Mouse (Mus musculus) embryonic facial prominence, embryonic 13.5 days (tissue): Measurements from ENCODE around the gene Trio. TPM values are rescaled to one million over a fixed set of nuclear protein-coding genes. Genes with fewer than 3 reads are reported as not detected.

Experiments
- ATAC-seq: fragments of 200-750 bp; cut with Nextera tagmentation; 2 replicates; pipeline ENCODE4 v1.8.0; 2017; ENCODE audit warnings: low read depth; ENCODE audit not compliant: insufficient number of reproducible peaks, insufficient read depth, low FRiP score, low TSS enrichment
- H3K27ac ChIP-seq: fragments of 300-500 bp; sonication (generic); 2 replicates; pipeline ENCODE4 v1.5.1; 2015; ENCODE audit warnings: moderate library complexity, mild to moderate bottlenecking, inconsistent platforms
- H3K27me3 ChIP-seq: fragments of 300-500 bp; sonication (generic); 2 replicates; pipeline ENCODE4 v1.6.1; 2015; ENCODE audit warnings: mild to moderate bottlenecking, inconsistent platforms
- H3K36me3 ChIP-seq: fragments of 300-500 bp; sonication (generic); 2 replicates; pipeline ENCODE4 v1.6.1; 2015; ENCODE audit warnings: mild to moderate bottlenecking, inconsistent platforms
- H3K4me1 ChIP-seq: fragments of 300-500 bp; sonication (generic); 2 replicates; pipeline ENCODE4 v1.6.1; 2015; ENCODE audit warnings: inconsistent platforms
- H3K4me2 ChIP-seq: fragments of 300-500 bp; sonication (generic); 2 replicates; pipeline ENCODE4 v1.6.1; 2015; ENCODE audit warnings: moderate library complexity, mild to moderate bottlenecking, inconsistent platforms
- H3K4me3 ChIP-seq: fragments of 300-500 bp; sonication (generic); 2 replicates; pipeline ENCODE4 v1.5.1; 2015; ENCODE audit warnings: mild to moderate bottlenecking, inconsistent platforms
- H3K9ac ChIP-seq: fragments of 300-500 bp; sonication (generic); 2 replicates; pipeline ENCODE4 v1.6.1; 2015; ENCODE audit warnings: mild to moderate bottlenecking, inconsistent platforms
- H3K9me3 ChIP-seq: fragments of 300-500 bp; sonication (generic); 2 replicates; pipeline ENCODE4 v1.6.1; 2016; ENCODE audit warnings: inconsistent platforms
- WGBS: fragments of 180-500 bp; shearing (Covaris S2); methylation state at CpG from one replicate; pipeline ENCODE4 v1.1.7; 2015; ENCODE audit warnings: mixed read lengths; 5-methylcytosine and 5-hydroxymethylcytosine counted together
- polyA plus RNA-seq: library from polyadenylated mRNA; unstranded; fragments of >200 nt; fragmentation: Nextera tagmentation; extraction: Ambion mirVana; gene quantifications from 2 replicates; pipeline ENCODE4 v1.2.1, GENCODE M21; 2015

Gene Trio
- polyA plus RNA-seq, 1 experiment from 2014 or later, result 48.8 TPM

DNA sequence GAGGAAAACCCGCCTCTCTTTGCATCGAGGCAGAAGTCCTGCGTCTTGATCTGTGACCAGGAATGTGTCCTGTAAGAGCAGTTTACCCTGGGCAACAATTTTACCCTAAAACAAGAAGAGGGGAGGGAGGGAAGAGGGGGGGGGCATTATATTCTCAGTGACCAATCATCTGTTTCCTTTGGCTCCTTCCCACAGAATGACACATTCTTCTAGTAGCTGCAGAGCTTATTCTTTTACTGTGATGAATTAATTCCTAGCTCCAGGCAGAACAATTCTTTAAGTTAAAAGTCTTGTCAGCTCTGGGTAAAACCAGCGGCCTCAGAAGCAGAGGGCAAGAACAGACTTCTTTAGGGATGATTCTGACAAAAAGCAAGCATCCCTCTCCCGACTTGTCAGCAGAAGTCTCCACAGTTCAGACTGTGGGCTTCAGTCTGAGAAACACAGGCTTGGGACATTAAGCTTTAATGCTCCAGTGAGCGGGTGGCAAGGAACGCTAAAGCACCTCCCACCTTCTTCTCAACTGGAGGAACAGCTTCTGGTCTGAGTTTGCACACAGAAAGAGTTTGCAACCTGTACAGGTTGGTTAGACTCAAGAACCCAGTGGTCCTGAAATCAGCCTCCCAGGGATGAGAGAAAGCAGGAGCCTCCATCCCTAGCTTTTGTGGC lies 272.8 kb downstream of the Trio start:
- Histone ChIP-seq H3K36me3 (peaks cover 97% of the 10 kb centered on the region), H3K9ac (no peak overlapping the region), H3K4me3 (no peak overlapping the region), H3K4me2 (no peak overlapping the region), H3K4me1 (peaks cover 34% of the 10 kb centered on the region), H3K27me3 (no peaks in the 10 kb centered on the region), H3K27ac (peak overlapping the region; percentile 68), H3K9me3 (no peaks in the 10 kb centered on the region)
- 61% methylated on average over 7 of the region's 7 CpGs for WGBS
- ATAC-seq, result no peak

DNA sequence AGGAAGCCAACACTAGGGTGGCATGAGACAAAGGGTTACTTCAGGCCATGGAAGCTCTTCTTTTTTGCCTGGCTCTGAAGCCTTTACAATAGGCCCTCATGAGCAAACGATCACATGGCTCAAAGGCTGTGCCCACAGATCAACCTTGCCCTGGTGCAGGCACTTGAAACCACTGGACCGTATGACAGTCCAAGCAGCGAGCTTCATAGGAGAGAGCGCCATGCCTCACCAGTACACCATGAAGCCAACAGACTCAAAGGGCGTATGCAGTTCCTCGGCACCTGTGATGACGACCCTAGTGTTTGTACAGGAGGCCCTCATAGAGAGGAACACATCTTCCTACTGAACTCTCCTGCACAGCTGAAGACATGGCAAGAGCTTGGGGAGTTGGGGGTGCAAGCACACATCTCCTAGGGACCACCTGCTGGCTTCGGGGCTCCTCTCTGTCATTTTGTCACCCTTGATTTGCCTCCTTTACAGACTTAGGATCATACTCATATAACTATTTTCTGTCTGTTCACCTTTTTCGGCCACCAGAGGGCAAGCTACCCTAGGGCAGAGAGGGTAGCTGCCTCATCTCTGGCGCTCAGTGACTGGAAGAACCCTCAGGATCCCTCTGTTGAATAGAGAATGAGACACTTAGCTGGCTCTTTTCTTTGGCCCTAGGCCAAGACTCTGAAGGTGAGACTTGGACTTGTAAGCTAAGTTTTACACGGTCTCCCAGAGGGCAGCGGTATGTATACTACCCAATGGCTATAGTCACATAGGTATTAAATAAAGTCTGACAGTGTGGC lies 273.8 kb downstream of the Trio start:
- Histone ChIP-seq H3K9me3 (no peaks in the 10 kb centered on the region), H3K4me3 (no peak overlapping the region), H3K27me3 (no peaks in the 10 kb centered on the region), H3K9ac (no peak overlapping the region), H3K36me3 (peaks cover 97% of the 10 kb centered on the region), H3K27ac (0 out of 2 replicates have a peak overlapping the region, but pooled peaks have one; percentile 11), H3K4me1 (peaks cover 34% of the 10 kb centered on the region), H3K4me2 (no peak overlapping the region)
- 73% methylated on average over 12 of the region's 12 CpGs for WGBS
- ATAC-seq, result no peak

DNA sequence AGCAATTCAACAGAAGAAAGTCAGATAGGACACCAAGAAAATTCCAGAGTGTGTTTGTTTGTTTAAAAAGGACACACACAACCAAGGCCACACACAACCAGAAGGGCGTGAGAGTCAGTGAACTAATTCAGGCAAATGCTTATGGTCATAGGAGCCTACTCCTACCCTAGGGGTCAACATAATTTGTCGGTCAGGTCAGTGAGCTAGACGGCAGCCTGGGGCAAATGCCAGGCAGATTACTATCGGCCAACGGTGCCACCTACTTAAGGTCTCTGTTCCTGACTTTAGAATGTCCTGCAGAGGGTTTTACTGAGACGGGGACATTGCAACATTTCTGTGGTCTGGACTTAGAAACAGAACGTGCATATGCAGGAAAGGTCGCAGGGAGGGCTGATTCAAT lies 276.9 kb downstream of the Trio start:
- no peak overlapping the region for H3K4me3 ChIP-seq
- ATAC-seq, result no peak
- no peaks in the 10 kb centered on the region for H3K9me3 ChIP-seq
- peaks cover 14% of the 10 kb centered on the region for H3K4me1 ChIP-seq
- peaks cover 97% of the 10 kb centered on the region for H3K36me3 ChIP-seq
- no peak overlapping the region for H3K4me2 ChIP-seq
- no peak overlapping the region for H3K27ac ChIP-seq
- no peak overlapping the region for H3K9ac ChIP-seq
- no peaks in the 10 kb centered on the region for H3K27me3 ChIP-seq
- WGBS, result 67% methylated on average over 8 of the region's 8 CpGs

DNA sequence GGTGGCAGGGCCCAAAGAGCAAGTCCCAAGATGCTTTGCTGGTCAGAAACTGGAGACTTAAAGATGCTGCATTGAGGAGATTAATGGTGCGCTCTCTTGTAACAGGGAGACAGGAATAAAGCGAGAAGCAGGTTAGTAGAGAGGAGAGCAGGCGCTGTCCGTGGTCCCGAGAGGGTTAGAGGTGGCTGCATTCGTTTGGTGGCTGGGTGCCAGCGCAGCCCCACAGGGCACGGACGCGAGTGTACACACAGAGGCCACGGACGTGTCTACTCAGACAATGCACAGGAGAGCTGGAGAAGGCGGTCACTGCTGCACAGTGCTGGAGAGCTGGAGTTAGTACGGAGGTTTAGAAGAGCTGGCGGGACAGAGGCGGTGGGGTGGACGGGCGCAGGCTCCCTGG lies 278.1 kb downstream of the Trio start:
- Histone ChIP-seq H3K9me3 (no peaks in the 10 kb centered on the region), H3K4me1 (peaks cover 5% of the 10 kb centered on the region; the same call in 1 of the 2 replicates), H3K27ac (no peak overlapping the region), H3K9ac (no peak overlapping the region), H3K36me3 (peaks cover 99% of the 10 kb centered on the region), H3K27me3 (no peaks in the 10 kb centered on the region), H3K4me2 (no peak overlapping the region), H3K4me3 (no peak overlapping the region)
- 88% methylated on average over 18 of the region's 18 CpGs for WGBS
- ATAC-seq, result no peak

DNA sequence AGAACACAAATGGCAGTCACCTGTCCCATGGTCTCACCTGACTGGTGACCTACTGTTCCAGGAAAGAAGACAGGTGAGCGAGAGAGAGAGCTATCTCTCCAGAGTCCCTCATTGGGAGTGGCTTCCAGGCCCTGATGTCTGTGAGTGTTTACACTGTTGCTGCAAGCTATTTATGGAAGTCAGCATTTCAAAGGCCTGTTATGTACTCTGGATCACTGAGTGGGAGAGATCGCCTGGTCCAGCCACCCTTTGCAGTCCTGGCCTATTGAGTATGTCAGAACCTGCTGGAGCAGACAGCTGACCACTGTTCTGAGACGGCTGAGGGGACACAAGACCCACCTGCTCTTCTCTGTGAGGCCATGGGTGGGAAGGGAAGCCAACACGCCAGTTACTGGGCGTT lies 280.7 kb downstream of the Trio start:
- H3K36me3 ChIP-seq, result peaks cover 94% of the 10 kb centered on the region
- no peak overlapping the region for H3K9ac ChIP-seq
- 88% methylated on average over 5 of the region's 5 CpGs for WGBS
- no peak overlapping the region for H3K27ac ChIP-seq
- H3K27me3 ChIP-seq, result no peaks in the 10 kb centered on the region
- no peak for ATAC-seq
- H3K9me3 ChIP-seq, result no peaks in the 10 kb centered on the region
- H3K4me1 ChIP-seq, result no peaks in the 10 kb centered on the region
- H3K4me3 ChIP-seq, result no peak overlapping the region
- H3K4me2 ChIP-seq, result no peak overlapping the region

DNA sequence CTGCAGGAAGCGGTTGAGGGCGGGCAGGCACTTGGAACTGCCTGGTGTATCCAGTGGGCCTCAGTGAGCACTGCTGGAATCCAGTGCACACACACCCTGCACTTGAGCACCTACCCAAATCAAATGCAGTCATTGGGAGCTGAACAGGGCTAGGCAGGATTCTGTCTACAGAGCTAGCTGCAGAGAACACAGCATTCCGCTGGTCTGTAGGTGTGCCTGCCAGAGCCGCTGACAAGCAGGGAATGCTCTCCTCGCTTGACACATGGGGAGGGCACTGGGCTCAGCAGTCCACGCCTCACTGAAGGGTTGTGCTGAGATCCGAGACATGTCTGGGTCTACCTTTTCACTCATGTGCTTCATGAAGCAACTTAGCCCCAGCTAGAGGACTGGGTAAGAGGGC lies 285.6 kb downstream of the Trio start:
- Histone ChIP-seq H3K4me1 (no peaks in the 10 kb centered on the region), H3K4me3 (no peak overlapping the region), H3K9ac (no peak overlapping the region), H3K9me3 (no peaks in the 10 kb centered on the region), H3K27ac (no peak overlapping the region), H3K4me2 (no peak overlapping the region), H3K27me3 (no peaks in the 10 kb centered on the region), H3K36me3 (peaks cover 88% of the 10 kb centered on the region)
- ATAC-seq, result no peak
- 90% methylated on average over 7 of the region's 7 CpGs for WGBS

DNA sequence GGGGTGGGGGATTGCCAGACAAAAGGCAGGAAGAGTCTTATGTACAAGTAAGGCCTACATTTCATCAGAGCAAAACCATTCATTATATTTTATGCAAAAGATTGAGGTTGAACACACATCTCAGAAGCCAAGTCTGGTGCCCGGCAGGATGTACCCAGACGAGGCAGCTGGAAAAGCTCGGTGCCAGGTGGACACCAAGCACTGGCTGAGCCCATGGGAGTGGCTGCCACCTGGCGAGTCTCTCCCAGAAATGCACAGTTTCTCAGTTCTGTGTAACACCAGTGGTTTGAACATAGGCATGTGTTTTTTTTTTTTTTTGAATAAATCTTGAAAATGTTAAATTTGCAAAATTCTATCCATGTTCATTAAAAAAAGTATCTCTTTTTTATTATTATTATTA lies 293.8 kb downstream of the Trio start:
- Histone ChIP-seq H3K36me3 (peaks cover 61% of the 10 kb centered on the region), H3K27me3 (no peaks in the 10 kb centered on the region), H3K4me2 (no peak overlapping the region), H3K27ac (no peak overlapping the region), H3K4me3 (no peak overlapping the region), H3K9ac (no peak overlapping the region), H3K4me1 (no peaks in the 10 kb centered on the region), H3K9me3 (no peaks in the 10 kb centered on the region)
- 90% methylated on average over 4 of the region's 4 CpGs for WGBS
- no peak for ATAC-seq

DNA sequence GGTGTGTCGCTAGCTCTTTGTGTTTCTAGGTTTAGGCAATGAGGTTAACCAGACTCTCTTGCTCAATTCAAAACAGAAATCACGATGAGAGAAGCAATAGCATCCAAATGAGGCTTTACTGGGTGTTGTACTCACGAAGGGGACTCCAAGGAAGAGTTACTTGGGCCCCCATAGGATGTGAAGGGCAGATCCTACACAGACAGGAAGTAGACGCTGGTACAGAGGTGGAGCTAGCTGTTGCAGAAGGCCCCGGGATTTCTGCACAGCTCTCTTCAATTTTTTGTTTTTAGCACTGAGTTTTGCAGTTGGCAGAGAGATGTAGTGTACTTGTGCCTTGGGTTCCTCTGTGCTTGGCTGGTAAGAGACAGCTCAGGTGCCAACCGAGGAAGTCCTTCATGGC lies 299.4 kb downstream of the Trio start:
- H3K4me3 ChIP-seq, result no peak overlapping the region
- H3K4me1 ChIP-seq, result 0 out of 2 replicates have a peak, but pooled peaks cover 8% of the 10 kb centered on the region
- no peak overlapping the region for H3K9ac ChIP-seq
- 79% methylated on average over 6 of the region's 6 CpGs for WGBS
- H3K9me3 ChIP-seq, result no peaks in the 10 kb centered on the region
- H3K4me2 ChIP-seq, result no peak overlapping the region
- H3K27me3 ChIP-seq, result no peaks in the 10 kb centered on the region
- peaks cover 10% of the 10 kb centered on the region for H3K36me3 ChIP-seq
- no peak for ATAC-seq
- H3K27ac ChIP-seq, result no peak overlapping the region

DNA sequence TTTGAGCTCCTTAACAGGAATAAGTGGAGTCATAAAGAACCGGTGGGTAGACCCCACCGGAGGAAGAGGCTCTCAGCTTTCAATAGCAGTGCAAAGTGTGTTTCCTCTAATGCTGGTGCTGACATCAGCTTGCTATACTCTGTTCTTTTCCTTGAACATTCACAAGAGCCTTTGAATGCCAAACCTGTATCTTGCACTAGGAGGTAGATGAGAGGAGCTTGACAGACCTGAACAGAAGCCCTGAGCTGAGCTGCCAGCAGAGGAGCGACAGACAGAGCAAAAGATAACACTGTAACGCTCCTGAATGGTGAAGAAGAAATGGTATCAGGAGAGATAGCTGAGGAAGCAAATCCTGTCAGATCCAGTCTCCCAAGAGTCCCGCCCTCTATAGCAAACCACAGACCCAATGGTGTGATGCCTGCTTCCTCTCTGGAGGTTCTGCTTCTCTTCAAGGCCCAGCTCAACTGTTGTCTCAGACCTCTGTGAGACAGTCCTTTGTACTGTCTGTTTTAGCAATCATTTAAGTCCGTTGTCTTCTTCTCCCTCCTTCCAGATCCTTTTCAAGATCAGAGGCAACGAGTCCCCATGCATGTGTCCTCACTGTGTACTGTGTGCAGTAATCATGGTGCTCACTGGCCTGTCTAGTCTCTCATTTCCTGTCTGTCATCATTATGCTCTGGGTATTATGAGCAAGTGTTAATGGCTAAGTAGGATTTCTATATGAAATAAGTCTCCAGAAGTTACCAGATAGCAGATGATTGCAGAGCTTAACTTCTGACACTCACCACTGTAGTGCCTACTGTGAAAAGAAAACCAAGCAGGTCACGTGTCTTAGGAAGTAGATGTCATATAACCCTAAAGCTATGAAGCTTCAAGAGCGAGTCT lies 300.6 kb downstream of the Trio start:
- 63% methylated on average over 9 of the region's 9 CpGs for WGBS

DNA sequence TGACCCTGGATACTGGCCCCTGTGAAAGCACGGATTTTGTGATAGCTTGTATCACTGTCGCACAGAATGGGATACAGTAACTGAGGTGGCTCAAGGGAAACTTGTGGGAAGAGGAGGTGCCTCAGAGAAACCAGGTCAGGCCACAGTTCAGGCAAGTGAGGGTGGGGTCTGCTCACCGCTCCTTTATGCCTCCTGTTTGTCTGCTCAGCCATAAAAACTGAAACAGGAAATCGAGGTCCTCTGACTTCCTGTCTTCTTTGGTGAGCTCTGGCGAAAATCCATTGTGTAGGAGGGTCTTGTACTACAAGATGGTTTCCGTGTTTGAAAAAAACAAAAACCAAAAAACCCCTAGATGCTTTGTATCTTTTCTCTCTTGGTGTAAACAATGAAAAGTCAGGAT lies 301.4 kb downstream of the Trio start:
- WGBS, result 74% methylated on average over 6 of the region's 6 CpGs
- ATAC-seq, result no peak
- Histone ChIP-seq H3K36me3 (no peaks in the 10 kb centered on the region; the same call in 1 of the 2 replicates), H3K9ac (no peak overlapping the region), H3K4me2 (no peak overlapping the region), H3K4me1 (0 out of 2 replicates have a peak, but pooled peaks cover 8% of the 10 kb centered on the region), H3K27ac (0 out of 2 replicates have a peak overlapping the region, but pooled peaks have one; percentile 11), H3K4me3 (no peak overlapping the region), H3K9me3 (no peaks in the 10 kb centered on the region), H3K27me3 (no peaks in the 10 kb centered on the region)

More for the DNA sequence above, 300.6 kb downstream of the Trio start:
- ATAC-seq, result no peak
- H3K27ac ChIP-seq, result peak overlapping the region; percentile 11; the same call in 1 of the 2 replicates
- H3K4me1 ChIP-seq, result 0 out of 2 replicates have a peak, but pooled peaks cover 8% of the 10 kb centered on the region
- no peaks in the 10 kb centered on the region for H3K27me3 ChIP-seq
- H3K4me3 ChIP-seq, result no peak overlapping the region
- H3K9me3 ChIP-seq, result no peaks in the 10 kb centered on the region
- H3K4me2 ChIP-seq, result no peak overlapping the region
- H3K36me3 ChIP-seq, result peaks cover 4% of the 10 kb centered on the region; the same call in 1 of the 2 replicates
- no peak overlapping the region for H3K9ac ChIP-seq

DNA sequence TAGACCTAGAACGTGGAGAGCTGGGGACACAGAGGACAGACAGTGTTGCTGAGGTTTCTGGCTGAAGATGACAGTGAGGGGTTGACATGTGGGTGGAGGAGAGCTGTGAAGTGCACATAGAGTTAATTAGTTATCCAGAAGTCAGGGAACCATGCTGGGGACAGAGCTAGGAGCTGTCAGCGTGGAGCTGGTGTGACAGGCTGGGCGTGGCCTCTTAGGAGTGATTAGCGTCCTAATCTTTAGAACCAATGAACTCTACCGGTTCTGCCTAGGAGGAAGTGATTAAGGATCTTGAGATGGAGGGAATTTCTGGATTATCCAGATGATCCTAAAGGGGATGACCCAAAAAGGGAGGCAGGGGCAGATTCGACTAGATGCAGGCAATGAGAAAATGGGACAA lies 301.9 kb downstream of the Trio start:
- no peak overlapping the region for H3K4me3 ChIP-seq
- H3K27me3 ChIP-seq, result no peaks in the 10 kb centered on the region
- no peaks in the 10 kb centered on the region; the same call in 1 of the 2 replicates for H3K36me3 ChIP-seq
- H3K4me2 ChIP-seq, result no peak overlapping the region
- no peak overlapping the region for H3K9ac ChIP-seq
- ATAC-seq, result no peak
- no peak overlapping the region for H3K27ac ChIP-seq
- H3K9me3 ChIP-seq, result no peaks in the 10 kb centered on the region
- 60% methylated on average over 6 of the region's 6 CpGs for WGBS
- peaks cover 8% of the 10 kb centered on the region; the same call in 1 of the 2 replicates for H3K4me1 ChIP-seq
